Mouse (Mus musculus) ES-E14 (cell line): ENCODE measurements around the gene Gnai2.

Experiments used
- CHD2 ChIP-seq: IDR thresholded peaks from 2 replicates; pipeline ENCODE4 v1.6.1; 2014; ENCODE audit warnings: mild to moderate bottlenecking, low read depth, low read length, inconsistent platforms
- MAFK ChIP-seq: IDR thresholded peaks from 2 replicates; pipeline ENCODE4 v1.6.1; 2014; ENCODE audit warnings: mild to moderate bottlenecking, low read depth, low read length, inconsistent platforms; ENCODE audit not compliant: insufficient read depth

- TF ChIP-seq MAFK (no peak), CHD2 (no peak)
Observed at GRCm38 (mm10) chr9:107609433-107609830, 25.7 kb downstream of the Gnai2 start.
